Mouse (Mus musculus) G1E (cell line): ENCODE results near the gene Trmt2b.

ENCODE experiments used
- CTCF ChIP-seq: IDR thresholded peaks from 2 replicates; pipeline ENCODE4 v1.5.1; 2012; ENCODE audit warnings: low read depth, low read length, inconsistent platforms, mixed read lengths
- GATA1 ChIP-seq: IDR thresholded peaks from 2 replicates; pipeline ENCODE4 v1.6.1; 2012; ENCODE audit warnings: borderline replicate concordance, low read length, inconsistent platforms, mixed read lengths
- TAL1 ChIP-seq: conservative IDR thresholded peaks from 2 replicates; pipeline ENCODE4 v1.6.1; 2012; ENCODE audit warnings: low read depth, low read length, inconsistent platforms, mixed read lengths

DNA sequence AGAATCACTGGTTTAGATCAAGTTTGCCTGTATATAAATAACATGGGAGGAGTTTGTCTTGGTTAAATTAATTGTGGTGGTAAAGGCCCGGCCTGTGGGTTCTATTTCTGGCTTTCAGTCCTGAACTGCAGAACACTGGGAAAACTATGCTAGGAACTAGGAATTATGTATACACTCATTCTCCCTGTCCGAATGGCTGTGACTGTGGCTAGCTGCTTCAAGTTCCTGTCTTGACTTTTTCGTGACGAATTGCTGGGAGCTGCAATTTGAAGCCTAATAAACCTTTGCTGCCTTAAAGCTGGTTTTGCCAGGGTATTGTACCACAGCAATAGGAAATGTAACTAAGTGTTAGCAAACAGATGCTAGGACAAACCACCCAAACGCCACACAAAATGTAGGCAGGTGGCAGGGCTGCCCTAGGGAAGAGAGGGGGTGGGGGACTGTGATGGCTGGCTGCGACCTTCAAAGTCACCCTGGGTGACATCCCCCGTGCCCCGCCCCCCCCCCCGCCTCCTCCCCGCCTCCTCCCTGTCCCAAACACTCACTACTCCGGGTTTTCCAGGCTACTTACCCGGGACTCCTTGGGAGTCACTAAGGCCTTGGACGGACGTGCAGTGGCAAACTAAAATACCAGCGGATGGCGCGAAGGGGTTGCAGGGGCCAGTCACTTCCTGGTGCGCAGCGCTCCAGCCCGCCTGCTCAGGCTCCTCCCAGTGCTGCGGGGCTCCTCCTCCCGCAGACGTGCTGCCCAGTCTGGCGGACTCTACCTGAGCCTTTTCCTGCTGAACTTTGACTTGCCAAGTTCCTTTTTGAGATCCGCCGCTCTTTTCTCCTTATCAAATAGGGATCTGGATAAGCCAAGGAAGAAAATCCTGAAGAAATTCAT is at the start of gene Trmt2b:
- no peak for TF ChIP-seq CTCF
- no peak for TF ChIP-seq GATA1
- no peak for TF ChIP-seq TAL1
